Mouse (Mus musculus): ENCODE data around the gene Tuba1a.

DNA sequence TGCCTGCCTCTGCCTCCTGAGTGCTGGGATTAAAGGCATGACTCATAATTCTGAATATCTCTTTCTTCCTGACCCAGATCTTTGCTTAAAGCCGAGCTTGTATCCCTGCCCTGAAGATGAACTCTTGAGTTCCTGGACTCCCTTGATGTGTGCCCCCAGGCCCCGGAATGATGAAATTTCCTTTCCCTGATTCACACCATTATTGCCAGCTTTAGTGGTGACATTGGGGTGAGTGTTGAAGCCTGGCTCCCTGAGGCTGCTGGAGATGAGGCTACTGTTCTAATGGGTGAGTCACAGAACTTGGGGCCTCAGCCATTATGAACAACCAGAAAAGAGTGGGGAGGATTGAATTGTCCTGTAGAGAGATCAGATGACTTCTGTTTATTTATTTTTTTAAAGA lies 12.0 kb downstream of the Tuba1a start:
- no peak for TF ChIP-seq CTCF (IDR thresholded peaks at IDR 0.05; ENCODE audit: borderline replicate concordance, insufficient read depth, low read length)
- TF ChIP-seq POLR2A (IDR thresholded peaks at IDR 0.05; ENCODE audit: low read depth, low read length) = no peak
